Mouse (Mus musculus) limb, embryonic 11.5 days (tissue): ENCODE measurements around the gene Gls. TPM values are rescaled to one million over a fixed set of nuclear protein-coding genes. Genes with fewer than 3 reads are reported as not detected.

Experiments used
- ATAC-seq: fragments of 200-750 bp; cut with Nextera tagmentation; 2 replicates; pipeline ENCODE4 v1.8.0; 2017; ENCODE audit warnings: low read depth; ENCODE audit not compliant: insufficient number of reproducible peaks, low FRiP score, low TSS enrichment
- DNase-seq: peaks from one replicate; pipeline ENCODE4 v3.0.0-alpha.2; 2015; ENCODE audit warnings: low spot score
- H3K27ac ChIP-seq: fragments of 300-500 bp; sonication (generic); replicated peaks from 2 replicates; pipeline ENCODE4 v1.5.1; 2014; ENCODE audit warnings: low read depth, mild to moderate bottlenecking, low read length
- H3K27me3 ChIP-seq: fragments of 300-500 bp; sonication (generic); 2 replicates; pipeline ENCODE4 v1.6.1; 2014; ENCODE audit warnings: mild to moderate bottlenecking, low read length, mixed read lengths; ENCODE audit not compliant: control insufficient read depth, insufficient read depth
- H3K36me3 ChIP-seq: fragments of 300-500 bp; sonication (generic); 2 replicates; pipeline ENCODE4 v1.6.1; 2014; ENCODE audit warnings: mild to moderate bottlenecking, low read length, moderate library complexity, mixed read lengths; ENCODE audit not compliant: control insufficient read depth, insufficient read depth
- H3K4me1 ChIP-seq: fragments of 300-500 bp; sonication (generic); 2 replicates; pipeline ENCODE4 v1.6.1; 2014; ENCODE audit warnings: low read length, mixed read lengths; ENCODE audit not compliant: control insufficient read depth, insufficient read depth
- H3K4me2 ChIP-seq: fragments of 300-500 bp; sonication (generic); 2 replicates; pipeline ENCODE4 v1.6.1; 2014; ENCODE audit warnings: low read depth, mild to moderate bottlenecking, moderate library complexity; ENCODE audit not compliant: severe bottlenecking
- H3K4me3 ChIP-seq: fragments of 300-500 bp; sonication (generic); 2 replicates; pipeline ENCODE4 v1.5.1; 2014; ENCODE audit warnings: low read depth, low read length
- H3K9ac ChIP-seq: fragments of 300-500 bp; sonication (generic); 2 replicates; pipeline ENCODE4 v1.6.1; 2014; ENCODE audit warnings: mild to moderate bottlenecking, low read length
- H3K9me3 ChIP-seq: fragments of 300-500 bp; sonication (generic); 2 replicates; pipeline ENCODE4 v1.6.1; 2016; ENCODE audit warnings: low read length; ENCODE audit not compliant: control insufficient read depth
- WGBS: fragments of 180-500 bp; shearing (Covaris S2); extraction: QIAGEN DNeasy Blood & Tissue Kit; methylation state at CpG from one replicate; pipeline ENCODE4 v1.1.7; 2014; 5-methylcytosine and 5-hydroxymethylcytosine counted together
- polyA plus RNA-seq: library from polyadenylated mRNA; unstranded; fragments of >200 nt; fragmentation: Nextera tagmentation; extraction: Ambion mirVana; gene quantifications from 2 replicates; pipeline ENCODE4 v1.2.1, GENCODE M21; 2014

The Gls gene
- polyA plus RNA-seq, 1 experiment from 2014 or later: 30.6 TPM

GRCm38 (mm10) chr1:52230404-52230803 lies 2.6 kb downstream of the Gls start:
- H3K4me2 ChIP-seq: no peak overlapping the region
- ATAC-seq: no peak
- 80% methylated on average over 1 of the region's 1 CpGs for WGBS

GRCm38 (mm10) chr1:52228178-52228577 lies 4.9 kb downstream of the Gls start:
- DNase-seq (no peak), ATAC-seq (no peak)
- Histone ChIP-seq H3K4me2 (no peak overlapping the region), H3K36me3 (no peaks in the 10 kb centered on the region), H3K4me1 (no peaks in the 10 kb centered on the region; the same call in 1 of the 2 replicates), H3K27me3 (no peaks in the 10 kb centered on the region), H3K9ac (no peak overlapping the region), H3K27ac (no peak overlapping the region), H3K9me3 (no peaks in the 10 kb centered on the region), H3K4me3 (no peak overlapping the region)
- WGBS: 88% methylated on average over 6 of the region's 6 CpGs

More at GRCm38 (mm10) chr1:52230404-52230803, 2.6 kb downstream of the Gls start:
- no peak overlapping the region for H3K4me3 ChIP-seq
- H3K9me3 ChIP-seq: no peaks in the 10 kb centered on the region
- H3K27me3 ChIP-seq: no peaks in the 10 kb centered on the region
- no peak overlapping the region for H3K9ac ChIP-seq
- no peak for DNase-seq
- H3K36me3 ChIP-seq: no peaks in the 10 kb centered on the region
- no peaks in the 10 kb centered on the region; the same call in 1 of the 2 replicates for H3K4me1 ChIP-seq
- H3K27ac ChIP-seq: no peak overlapping the region

GRCm38 (mm10) chr1:52226416-52226815 lies 6.6 kb downstream of the Gls start:
- ATAC-seq: no peak
- no peaks in the 10 kb centered on the region for H3K9me3 ChIP-seq
- H3K9ac ChIP-seq: no peak overlapping the region
- no peak overlapping the region for H3K27ac ChIP-seq
- no peaks in the 10 kb centered on the region for H3K36me3 ChIP-seq
- no peak for DNase-seq
- H3K4me3 ChIP-seq: no peak overlapping the region
- no peaks in the 10 kb centered on the region for H3K27me3 ChIP-seq
- no peak overlapping the region for H3K4me2 ChIP-seq
- H3K4me1 ChIP-seq: no peaks in the 10 kb centered on the region; the same call in 1 of the 2 replicates

DNA sequence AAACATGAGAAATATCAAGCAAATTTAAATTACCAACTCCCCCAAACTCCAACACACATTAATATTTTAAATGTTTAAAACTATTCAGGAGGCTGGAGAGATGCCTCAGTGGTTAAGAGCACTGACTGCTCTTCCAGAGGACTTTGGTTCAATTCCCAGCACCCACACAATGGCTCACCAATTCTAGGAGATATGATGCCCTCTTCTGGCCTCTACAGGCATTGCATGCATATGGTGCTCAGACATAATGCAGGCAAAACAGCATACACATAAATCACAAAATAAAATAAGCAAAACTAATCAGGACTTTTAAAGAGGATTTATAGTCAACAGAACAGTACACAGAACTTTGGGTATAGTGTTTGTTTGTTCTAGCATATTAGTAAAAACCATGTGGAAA lies 16.3 kb downstream of the Gls start:
- no peak overlapping the region for H3K9ac ChIP-seq
- H3K27ac ChIP-seq: no peak overlapping the region
- ATAC-seq (no peak), DNase-seq (no peak)
- no peak overlapping the region for H3K4me3 ChIP-seq
- H3K27me3 ChIP-seq: no peaks in the 10 kb centered on the region
- no peaks in the 10 kb centered on the region for H3K4me1 ChIP-seq
- no peaks in the 10 kb centered on the region for H3K36me3 ChIP-seq
- H3K9me3 ChIP-seq: no peaks in the 10 kb centered on the region
- H3K4me2 ChIP-seq: no peak overlapping the region

DNA sequence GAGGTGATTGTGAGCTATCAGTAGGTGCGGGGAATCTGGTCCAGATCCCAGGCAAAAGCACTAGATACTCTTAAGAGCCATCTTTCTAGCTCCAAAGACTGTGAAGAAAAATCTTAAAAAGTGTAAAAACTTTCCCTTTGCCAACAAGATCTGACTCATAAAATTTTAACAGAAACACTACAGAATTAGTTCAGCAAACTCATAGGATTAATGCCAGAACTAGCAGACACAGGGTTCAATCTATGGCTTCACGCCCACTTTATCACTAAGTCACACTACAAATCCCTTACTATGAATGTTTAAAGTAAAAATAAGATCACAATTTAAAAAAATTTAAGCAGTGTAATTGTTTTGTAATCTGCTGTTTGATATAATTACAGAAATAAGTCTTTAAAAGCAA lies 50.0 kb downstream of the Gls start:
- H3K9me3 ChIP-seq: no peaks in the 10 kb centered on the region
- H3K27ac ChIP-seq: no peak overlapping the region
- DNase-seq (no peak), ATAC-seq (no peak)
- 93% methylated on average over 2 of the region's 2 CpGs for WGBS
- no peak overlapping the region for H3K4me2 ChIP-seq
- H3K4me3 ChIP-seq: no peak overlapping the region
- no peaks in the 10 kb centered on the region for H3K4me1 ChIP-seq
- H3K9ac ChIP-seq: no peak overlapping the region
- no peaks in the 10 kb centered on the region for H3K36me3 ChIP-seq
- no peaks in the 10 kb centered on the region for H3K27me3 ChIP-seq

DNA sequence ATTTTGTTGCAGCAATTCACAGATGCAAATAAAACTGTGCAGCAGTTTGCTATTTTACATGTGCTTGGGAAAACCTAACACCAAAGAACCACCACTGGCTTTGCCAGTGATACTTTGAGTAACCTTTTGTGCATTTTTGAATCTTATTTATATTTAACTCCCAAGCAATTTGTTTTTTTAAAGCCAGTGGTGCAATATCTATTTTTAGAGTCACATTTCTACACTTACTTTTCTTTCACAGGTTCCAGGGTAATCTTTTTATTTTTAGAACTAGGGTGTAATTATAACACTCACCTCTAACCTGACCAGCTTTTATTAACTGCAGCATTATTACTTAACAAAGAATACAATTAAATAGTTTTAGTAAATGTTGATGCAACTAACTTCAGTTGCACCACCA lies 51.0 kb downstream of the Gls start:
- H3K27ac ChIP-seq: no peak overlapping the region
- H3K9ac ChIP-seq: no peak overlapping the region
- ATAC-seq (no peak), DNase-seq (no peak)
- H3K4me3 ChIP-seq: no peak overlapping the region
- no peaks in the 10 kb centered on the region for H3K9me3 ChIP-seq
- no peak overlapping the region for H3K4me2 ChIP-seq
- no peaks in the 10 kb centered on the region for H3K27me3 ChIP-seq
- H3K36me3 ChIP-seq: no peaks in the 10 kb centered on the region
- H3K4me1 ChIP-seq: no peaks in the 10 kb centered on the region; the same call in 1 of the 2 replicates

GRCm38 (mm10) chr1:52179939-52180568 lies 53.0 kb downstream of the Gls start:
- no peak overlapping the region for H3K9ac ChIP-seq
- no peak overlapping the region for H3K4me2 ChIP-seq
- H3K36me3 ChIP-seq: no peaks in the 10 kb centered on the region
- H3K27ac ChIP-seq: no peak overlapping the region
- H3K27me3 ChIP-seq: no peaks in the 10 kb centered on the region
- peaks cover 6% of the 10 kb centered on the region; the same call in 1 of the 2 replicates for H3K4me1 ChIP-seq
- H3K9me3 ChIP-seq: no peaks in the 10 kb centered on the region
- WGBS: 91% methylated on average over 9 of the region's 9 CpGs
- H3K4me3 ChIP-seq: no peak overlapping the region
- DNase-seq (no peak), ATAC-seq (no peak)

- H3K36me3 ChIP-seq: no peaks in the 10 kb centered on the region
- no peak overlapping the region for H3K4me2 ChIP-seq
- H3K4me3 ChIP-seq: no peak overlapping the region
- ATAC-seq (no peak), DNase-seq (no peak)
- WGBS: 72% methylated on average over 2 of the region's 2 CpGs
- H3K27me3 ChIP-seq: no peaks in the 10 kb centered on the region
- H3K27ac ChIP-seq: no peak overlapping the region
- no peak overlapping the region for H3K9ac ChIP-seq
- no peaks in the 10 kb centered on the region for H3K9me3 ChIP-seq
- H3K4me1 ChIP-seq: peaks cover 6% of the 10 kb centered on the region; the same call in 1 of the 2 replicates
Measured at GRCm38 (mm10) chr1:52176999-52177398, 56.0 kb downstream of the Gls start.

DNA sequence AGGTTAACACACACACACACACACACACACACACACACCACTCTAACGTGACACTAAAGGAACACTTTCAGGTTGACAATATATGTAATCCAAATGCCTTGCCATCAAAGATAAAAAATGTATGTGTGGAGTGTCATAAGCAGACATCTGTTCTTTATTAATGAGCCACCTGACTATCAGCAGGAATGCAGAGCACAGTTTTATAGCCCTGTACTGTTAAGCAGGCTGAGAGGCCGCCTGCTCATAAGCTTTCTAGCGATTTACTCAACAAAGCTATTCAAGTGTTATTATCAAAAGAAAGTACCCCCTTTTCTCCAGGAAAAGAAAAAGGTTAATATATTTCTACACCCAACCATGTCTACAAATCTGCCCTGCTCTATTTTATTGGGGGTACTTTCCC lies 57.0 kb downstream of the Gls start:
- no peaks in the 10 kb centered on the region for H3K27me3 ChIP-seq
- H3K4me2 ChIP-seq: no peak overlapping the region
- no peak overlapping the region for H3K4me3 ChIP-seq
- H3K36me3 ChIP-seq: no peaks in the 10 kb centered on the region
- H3K4me1 ChIP-seq: peaks cover 6% of the 10 kb centered on the region; the same call in 1 of the 2 replicates
- WGBS: 32% methylated on average over 3 of the region's 3 CpGs
- H3K27ac ChIP-seq: no peak overlapping the region
- ATAC-seq (no peak), DNase-seq (no peak)
- H3K9me3 ChIP-seq: no peaks in the 10 kb centered on the region
- H3K9ac ChIP-seq: no peak overlapping the region
